Mouse (Mus musculus) gonadal fat pad, adult 2 months (tissue): Measurements from ENCODE around the gene Hba-a1. TPM values are rescaled to one million over a fixed set of nuclear protein-coding genes. Genes with fewer than 3 reads are reported as not detected.
"Not testable (repeated sequence)": the region's sequence is repeated elsewhere in the genome, so short reads cannot be mapped to it uniquely, and the experiment has no call there.

Source experiments
- DNase-seq: peaks from one replicate; pipeline ENCODE4 v3.0.0-alpha.2; 2012; ENCODE audit warnings: low read depth
- polyA plus RNA-seq: library from polyadenylated mRNA; depleted of rRNA; stranded (reverse); fragments of >200 nt; gene quantifications from 2 replicates; pipeline ENCODE4 v1.2.3, GENCODE M21; 2012

Hba-a1 gene
- polyA plus RNA-seq, 1 experiment = 903 TPM

- DNase-seq = not testable (repeated sequence)
These were observed 12.9 kb downstream of the Hba-a1 start, which contains the start of gene Hba-a2 for GRCm38 (mm10) chr11:32296203-32296602. Hba-a2 (plus strand) TSS chr11:32296489.

- not testable (repeated sequence) for DNase-seq
These were observed 14.1 kb downstream of the Hba-a1 start for GRCm38 (mm10) chr11:32297417-32297816.

DNA sequence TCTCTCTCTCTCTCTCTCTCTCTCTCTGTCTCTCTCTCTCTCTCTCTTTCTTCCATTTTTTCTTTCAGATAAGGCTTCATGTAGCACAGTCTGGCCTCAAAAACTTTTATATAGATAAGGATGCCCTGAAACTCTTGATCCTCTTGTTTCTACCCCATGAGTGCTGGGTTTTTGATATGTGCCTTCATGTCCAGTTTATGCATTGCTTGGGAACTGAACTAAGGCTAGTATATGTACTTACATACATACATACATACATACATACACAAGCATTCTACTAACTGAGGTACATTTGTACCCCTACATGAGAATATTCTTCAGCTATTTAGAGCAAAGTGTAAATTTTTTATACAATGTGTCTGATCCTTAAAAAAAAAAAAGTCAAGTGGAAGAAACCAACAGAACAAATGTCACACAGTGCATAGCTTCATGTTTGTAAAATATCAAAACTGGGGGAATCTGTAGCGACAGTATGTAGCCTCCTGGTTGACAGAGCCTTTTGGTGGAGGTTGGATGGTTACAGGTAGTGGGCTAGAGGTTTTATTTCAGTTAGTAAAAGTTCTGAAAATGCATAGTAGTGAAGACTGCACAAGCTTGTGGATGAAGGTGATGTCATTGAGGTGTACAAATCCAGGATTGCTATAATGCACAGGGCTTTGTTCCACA lies 14.7 kb downstream of the Hba-a1 start:
- no peak for DNase-seq

- no peak for DNase-seq
These were observed 15.2 kb downstream of the Hba-a1 start for GRCm38 (mm10) chr11:32298532-32298918.

GRCm38 (mm10) chr11:32299865-32300264 lies 16.6 kb downstream of the Hba-a1 start, which contains the start of gene Hbq1a:
Hbq1a (plus strand) TSS chr11:32300069.
- DNase-seq = not testable (repeated sequence)

- DNase-seq = no peak
These were observed 17.3 kb downstream of the Hba-a1 start for GRCm38 (mm10) chr11:32300279-32301267.

GRCm38 (mm10) chr11:32301506-32301905 lies 18.2 kb downstream of the Hba-a1 start:
- DNase-seq = no peak

DNA sequence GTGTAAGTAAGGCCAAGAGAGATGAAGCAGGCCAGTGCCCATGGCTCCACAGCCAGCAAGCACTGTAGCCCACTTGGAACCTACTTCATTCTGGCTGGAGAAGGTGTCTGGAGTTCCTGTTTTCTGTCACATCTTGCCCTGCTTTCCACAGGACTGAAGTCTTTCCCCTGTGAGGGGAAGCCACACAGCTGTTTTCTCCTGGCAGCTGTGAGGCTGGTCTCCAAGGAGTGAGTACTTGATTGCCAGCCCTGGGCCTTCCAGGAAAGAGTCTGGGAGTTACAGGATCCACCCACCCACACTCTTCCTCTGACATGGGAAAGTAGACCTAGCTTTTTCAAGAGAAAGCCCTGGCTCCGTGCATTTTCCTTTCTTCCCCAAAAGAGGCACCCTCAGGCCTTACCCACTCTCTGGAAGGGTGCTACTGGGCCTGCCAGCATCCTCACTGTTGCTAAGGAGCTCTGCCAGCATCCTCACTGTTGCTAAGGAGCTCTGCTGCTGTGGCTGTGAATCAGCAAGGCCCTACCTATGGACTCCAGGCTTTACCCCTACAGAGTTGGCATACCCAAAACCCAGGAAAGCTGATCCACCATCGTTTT lies 19.6 kb downstream of the Hba-a1 start:
- DNase-seq = no peak

GRCm38 (mm10) chr11:32303455-32303854 lies 20.1 kb downstream of the Hba-a1 start:
- no peak for DNase-seq

- no peak for DNase-seq
These were observed 23.7 kb downstream of the Hba-a1 start for GRCm38 (mm10) chr11:32307006-32307405.

DNA sequence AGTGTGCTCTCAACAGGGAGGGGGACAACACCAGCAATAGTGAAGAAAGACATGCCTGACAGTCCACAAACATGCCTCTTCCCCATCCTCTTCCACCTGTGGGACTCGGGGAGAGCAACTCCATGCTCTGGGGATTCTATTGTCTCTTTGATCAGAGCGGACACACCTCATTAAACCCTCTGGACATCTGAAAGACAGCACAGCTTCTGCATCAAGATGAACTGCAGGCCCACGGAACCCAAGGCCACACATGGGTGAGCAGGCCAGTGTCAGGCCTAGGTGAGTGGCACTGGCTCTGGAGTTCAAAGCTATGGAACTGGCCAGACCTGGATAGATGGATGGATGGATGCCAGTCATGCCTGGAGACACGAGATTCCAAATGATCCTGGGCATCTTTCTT lies 26.1 kb downstream of the Hba-a1 start:
- no peak for DNase-seq

GRCm38 (mm10) chr11:32309928-32310327 lies 26.6 kb downstream of the Hba-a1 start:
- no peak for DNase-seq

DNA sequence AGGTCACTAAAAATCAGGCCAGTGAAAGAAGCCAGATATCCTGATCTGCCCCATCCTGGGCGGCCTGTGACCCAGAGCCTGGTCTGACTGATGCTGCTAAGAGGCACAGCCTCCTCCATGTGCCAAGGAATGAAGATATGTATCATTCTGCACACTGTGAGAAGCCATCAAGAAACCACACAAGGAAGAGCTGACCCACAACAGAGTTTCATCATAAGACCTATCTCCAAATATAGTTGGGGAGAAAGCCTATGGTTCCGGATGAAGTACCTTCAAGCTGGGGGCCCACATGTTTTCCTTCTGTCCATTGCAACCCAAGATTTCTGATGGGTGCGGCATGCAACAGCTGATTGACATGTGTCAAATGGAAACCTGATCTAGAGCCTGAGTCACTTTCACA lies 32.7 kb downstream of the Hba-a1 start:
- no peak for DNase-seq

DNA sequence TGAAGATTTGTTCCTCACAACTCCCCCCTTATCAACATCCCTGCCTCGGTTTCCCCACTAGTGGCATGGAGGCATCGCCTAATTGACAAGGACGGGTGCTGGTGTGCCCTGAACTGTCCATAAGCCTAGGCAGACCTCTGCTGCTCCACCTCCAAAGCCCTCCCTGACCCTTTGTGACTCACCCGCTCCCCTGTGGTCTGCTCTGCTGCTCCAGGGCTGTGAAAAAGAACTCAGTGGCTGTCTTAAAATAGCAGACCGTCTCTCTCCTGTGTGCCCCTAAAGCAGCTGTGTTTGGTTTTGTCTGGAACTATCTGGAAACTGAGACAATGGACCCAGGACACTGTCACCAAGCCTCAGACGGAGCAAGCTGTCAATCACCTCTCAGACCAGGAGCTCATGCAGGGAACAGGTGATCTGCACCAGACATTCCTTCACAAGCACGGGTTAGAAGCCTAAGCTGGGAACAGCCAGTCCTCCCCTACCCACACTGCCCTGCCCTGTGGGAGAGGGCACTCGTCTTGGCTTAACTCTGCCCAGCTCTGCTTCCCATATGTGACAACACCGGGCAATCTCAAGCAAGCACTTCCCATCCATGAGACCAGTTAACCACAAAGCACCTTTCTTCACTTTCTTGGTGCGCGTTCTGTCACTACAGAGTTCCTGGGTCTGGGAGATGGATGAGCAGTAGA lies 37.3 kb downstream of the Hba-a1 start:
- DNase-seq = no peak

GRCm38 (mm10) chr11:32321196-32321565 lies 37.9 kb downstream of the Hba-a1 start:
- no peak for DNase-seq

GRCm38 (mm10) chr11:32324609-32325008 lies 41.3 kb downstream of the Hba-a1 start:
- no peak for DNase-seq

DNA sequence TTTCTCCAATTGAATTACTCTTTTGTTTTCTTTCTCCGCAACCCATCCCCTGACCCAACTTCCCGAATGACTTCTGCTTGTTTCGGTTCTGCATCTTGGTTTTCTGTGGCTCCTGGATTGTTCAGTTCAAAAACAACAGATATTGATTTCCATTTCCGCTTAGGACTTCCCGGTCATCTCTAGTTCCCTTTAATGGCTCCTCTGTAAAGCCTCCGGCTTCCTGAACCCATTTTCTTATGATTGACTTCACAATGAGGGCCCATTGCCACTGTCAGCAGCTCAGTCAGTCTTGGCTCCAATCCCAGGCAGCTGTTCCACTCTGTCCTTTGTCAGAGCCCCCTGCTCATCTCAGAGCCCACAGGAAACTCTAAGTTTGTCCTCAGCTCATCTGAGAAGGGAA lies 47.8 kb downstream of the Hba-a1 start:
- no peak for DNase-seq

GRCm38 (mm10) chr11:32331861-32332260 lies 48.5 kb downstream of the Hba-a1 start:
- no peak for DNase-seq

DNA sequence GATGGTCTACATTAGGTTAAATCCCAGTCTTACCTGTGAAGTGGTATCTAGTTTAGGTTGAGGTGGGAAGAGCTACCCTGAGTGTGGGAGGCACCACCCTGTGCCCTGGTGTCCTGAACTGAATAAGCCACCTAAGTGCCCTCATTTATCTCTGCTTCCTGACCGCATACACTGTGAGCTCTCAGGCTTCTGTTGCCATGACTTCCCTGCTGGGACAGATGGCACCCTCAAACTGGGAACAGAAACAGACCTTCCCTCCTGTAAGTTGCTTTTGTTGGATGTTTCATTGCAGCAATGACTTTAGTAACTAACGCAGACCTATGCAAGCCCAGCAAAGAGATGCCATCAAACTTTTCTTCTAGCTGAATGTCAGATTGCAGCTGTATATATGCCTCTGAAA lies 49.9 kb downstream of the Hba-a1 start:
- no peak for DNase-seq
